Mouse (Mus musculus) heart, embryonic 12.5 days (tissue): Measurements from ENCODE around the gene Igsf21. TPM values are rescaled to one million over a fixed set of nuclear protein-coding genes. Genes with fewer than 3 reads are reported as not detected.
A peak's percentile ranks its signal among the peaks of the same experiment; 100 is the strongest.

Experiments
- ATAC-seq: fragments of 200-750 bp; cut with Nextera tagmentation; 2 replicates; pipeline ENCODE4 v1.8.0; 2017; ENCODE audit warnings: moderate TSS enrichment, moderate library complexity; ENCODE audit not compliant: insufficient number of reproducible peaks, low FRiP score
- H3K27ac ChIP-seq: fragments of 300-500 bp; sonication (generic); 2 replicates; pipeline ENCODE4 v1.5.1; 2016; ENCODE audit warnings: mild to moderate bottlenecking, moderate library complexity; ENCODE audit not compliant: poor library complexity, severe bottlenecking
- H3K27me3 ChIP-seq: fragments of 300-500 bp; sonication (generic); replicated peaks from 2 replicates; pipeline ENCODE4 v1.6.1; 2016; ENCODE audit warnings: mild to moderate bottlenecking, moderate library complexity
- H3K36me3 ChIP-seq: fragments of 300-500 bp; sonication (generic); 2 replicates; pipeline ENCODE4 v1.6.1; 2016; ENCODE audit warnings: mild to moderate bottlenecking, moderate library complexity
- H3K4me1 ChIP-seq: fragments of 300-500 bp; sonication (generic); replicated peaks from 2 replicates; pipeline ENCODE4 v1.6.1; 2016; ENCODE audit warnings: mild to moderate bottlenecking
- H3K4me2 ChIP-seq: fragments of 300-500 bp; sonication (generic); 2 replicates; pipeline ENCODE4 v1.6.1; 2016; ENCODE audit warnings: mild to moderate bottlenecking, moderate library complexity
- H3K4me3 ChIP-seq: fragments of 300-500 bp; sonication (generic); 2 replicates; pipeline ENCODE4 v1.5.1; 2016; ENCODE audit warnings: mild to moderate bottlenecking
- H3K9ac ChIP-seq: fragments of 300-500 bp; sonication (generic); 2 replicates; pipeline ENCODE4 v1.6.1; 2016; ENCODE audit warnings: mild to moderate bottlenecking, moderate library complexity
- H3K9me3 ChIP-seq: fragments of 300-500 bp; sonication (generic); replicated peaks from 2 replicates; pipeline ENCODE4 v1.6.1; 2016; ENCODE audit warnings: mild to moderate bottlenecking, moderate library complexity
- WGBS: fragments of 180-500 bp; shearing (Covaris S2); methylation state at CpG from one replicate; pipeline ENCODE4 v1.1.7; 2016; 5-methylcytosine and 5-hydroxymethylcytosine counted together
- polyA plus RNA-seq: library from polyadenylated mRNA; unstranded; fragments of >200 nt; fragmentation: Nextera tagmentation; extraction: Ambion mirVana; gene quantifications from 2 replicates; pipeline ENCODE4 v1.2.1, GENCODE M21; 2016

Gene Igsf21
- polyA plus RNA-seq = 0.17 TPM in 1 of 2 replicates, not detected in the other

DNA sequence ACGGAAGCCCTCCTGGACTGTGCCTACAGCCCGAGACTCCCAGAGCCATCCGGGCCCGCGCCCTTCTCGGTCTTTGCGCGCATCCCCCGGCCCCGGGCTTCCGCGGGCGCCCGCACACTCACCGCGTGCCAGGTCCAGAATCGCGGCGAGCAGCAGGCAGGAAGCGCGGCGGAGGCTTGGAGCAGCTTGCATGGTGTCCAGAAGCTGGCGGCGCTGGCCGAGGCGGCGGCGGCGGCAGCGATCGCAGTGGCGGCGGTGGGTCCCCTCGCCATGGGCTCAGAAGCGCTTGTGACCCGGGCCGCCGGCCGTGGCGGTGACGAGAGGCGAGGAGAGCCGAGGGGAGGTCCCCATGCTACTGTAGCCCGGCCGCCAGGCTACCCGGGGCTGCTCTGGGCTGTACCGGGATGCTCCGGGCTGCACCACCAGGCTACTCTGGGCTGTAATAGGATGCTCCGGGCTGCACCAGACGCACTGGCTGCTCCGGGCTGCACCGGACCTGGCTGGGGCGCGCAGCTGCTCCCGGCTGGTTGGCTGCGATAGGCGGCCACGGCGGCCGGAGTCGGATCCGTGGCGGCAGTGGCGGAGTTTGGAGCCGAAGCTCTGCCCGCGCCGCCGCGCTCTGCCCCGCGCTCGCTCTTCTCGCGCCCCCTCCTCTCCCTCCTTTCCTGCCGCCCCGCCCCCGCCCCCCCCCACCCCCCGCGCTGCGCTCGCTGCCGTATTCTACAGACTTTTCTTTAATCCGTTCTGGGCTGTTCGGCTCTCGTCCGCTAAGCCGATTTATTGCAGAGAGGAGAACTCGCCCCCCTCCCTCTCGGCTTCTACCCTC is at the start of gene Igsf21:
Gene Igsf21 (minus strand): TSS at position 605 of the 826 bp plus-strand sequence.
- no peak within 1 kb of the TSS for H3K9ac ChIP-seq
- peaks cover 13% of the 10 kb centered on the region for H3K4me1 ChIP-seq
- H3K36me3 ChIP-seq = no peaks in the 10 kb centered on the region
- peak within 1 kb of the TSS; percentile 58 for H3K4me2 ChIP-seq
- WGBS = under 1% methylated on average over 68 of the region's 90 CpGs
- no peaks in the 10 kb centered on the region for H3K9me3 ChIP-seq
- H3K27me3 ChIP-seq = peaks cover 99% of the 10 kb centered on the region
- H3K4me3 ChIP-seq = peak within 1 kb of the TSS; percentile 35
- H3K27ac ChIP-seq = no peak within 1 kb of the TSS
- no peak; the same call in 1 of the 2 replicates for ATAC-seq

DNA sequence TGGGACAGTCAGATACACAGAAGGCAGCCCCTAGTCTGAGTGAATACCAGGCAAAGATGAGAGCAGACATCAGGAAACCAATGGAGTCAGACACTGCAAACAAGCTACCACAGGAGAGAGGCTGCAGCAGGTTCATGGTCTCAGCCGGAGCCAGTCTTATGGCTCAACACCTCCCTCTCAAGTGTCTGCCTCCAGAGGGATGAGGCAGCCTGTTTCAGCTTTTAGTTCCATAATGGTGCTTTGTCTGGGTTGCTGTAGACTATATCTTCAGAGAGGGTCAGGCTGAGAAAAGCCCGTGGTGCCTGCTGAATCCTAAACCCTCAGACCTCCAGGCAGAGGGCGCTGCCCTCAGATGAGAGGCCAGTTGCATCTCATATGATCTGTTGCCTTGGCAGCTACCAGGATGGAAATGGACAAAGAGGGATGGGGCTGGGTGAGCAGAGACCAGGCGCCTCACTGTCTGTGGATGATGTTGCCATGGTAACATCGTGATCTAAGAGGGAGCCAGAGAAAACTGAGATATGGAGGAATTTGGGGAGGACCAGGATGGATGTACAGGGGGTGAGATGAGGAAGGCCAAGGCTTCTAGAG is 39.2 kb upstream of the Igsf21 start:
- Histone ChIP-seq H3K9me3 (peaks cover 20% of the 10 kb centered on the region), H3K4me3 (no peak overlapping the region), H3K4me2 (no peak overlapping the region), H3K27me3 (no peaks in the 10 kb centered on the region), H3K27ac (no peak overlapping the region), H3K36me3 (no peaks in the 10 kb centered on the region), H3K4me1 (no peaks in the 10 kb centered on the region), H3K9ac (no peak overlapping the region)
- WGBS = 66% methylated on average over 5 of the region's 5 CpGs
- no peak for ATAC-seq

DNA sequence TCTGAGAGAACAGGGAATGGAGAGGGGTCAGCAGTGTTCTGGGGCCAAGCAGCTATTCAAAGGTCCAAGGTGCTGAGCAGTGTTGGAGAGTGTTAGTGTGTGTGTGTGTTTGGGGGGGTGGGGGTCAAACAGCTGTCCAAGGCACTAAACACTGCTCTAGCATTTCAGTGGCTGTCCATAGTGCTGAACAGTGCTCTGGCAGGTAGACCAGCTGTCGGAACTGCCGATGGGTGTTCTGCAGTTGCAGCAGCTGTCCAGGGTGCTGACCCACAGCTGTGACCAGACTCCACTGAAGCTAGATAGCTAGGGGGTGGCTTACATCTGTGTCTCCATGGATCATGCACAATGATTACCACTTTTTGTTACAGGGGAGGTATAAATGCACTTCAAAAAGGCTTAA is 36.8 kb upstream of the Igsf21 start:
- 3% methylated on average over 2 of the region's 2 CpGs for WGBS
- no peak for ATAC-seq

DNA sequence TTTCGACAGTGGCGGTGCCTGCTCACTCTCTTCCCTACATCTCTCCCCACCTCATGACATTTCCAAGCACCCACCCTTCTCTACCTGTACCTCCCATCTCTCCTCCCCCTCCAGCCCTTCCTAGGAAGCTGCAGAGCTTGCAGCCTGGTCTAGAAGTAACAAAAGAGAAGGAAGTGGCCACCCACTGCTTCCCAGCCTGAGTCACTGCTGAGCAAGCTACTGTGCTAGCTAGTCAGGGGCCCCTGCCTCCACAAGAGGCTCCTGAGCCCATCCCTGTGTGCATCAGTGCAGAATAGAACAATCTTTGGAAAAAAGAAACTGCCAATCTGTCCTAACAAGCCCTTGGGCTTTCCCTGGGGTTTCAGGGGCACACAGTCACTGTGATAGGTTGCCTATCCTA is 31.7 kb upstream of the Igsf21 start:
- 76% methylated on average over 2 of the region's 2 CpGs for WGBS
- no peak overlapping the region for H3K4me2 ChIP-seq
- H3K36me3 ChIP-seq = no peaks in the 10 kb centered on the region
- no peaks in the 10 kb centered on the region for H3K4me1 ChIP-seq
- no peak overlapping the region for H3K4me3 ChIP-seq
- peaks cover 51% of the 10 kb centered on the region for H3K9me3 ChIP-seq
- no peak overlapping the region for H3K27ac ChIP-seq
- H3K27me3 ChIP-seq = no peaks in the 10 kb centered on the region
- no peak overlapping the region for H3K9ac ChIP-seq
- no peak for ATAC-seq

More for the DNA sequence above, 36.8 kb upstream of the Igsf21 start:
- Histone ChIP-seq H3K9me3 (peaks cover 33% of the 10 kb centered on the region), H3K4me3 (no peak overlapping the region), H3K4me2 (no peak overlapping the region), H3K36me3 (no peaks in the 10 kb centered on the region), H3K27me3 (no peaks in the 10 kb centered on the region), H3K27ac (no peak overlapping the region), H3K4me1 (no peaks in the 10 kb centered on the region), H3K9ac (no peak overlapping the region)

DNA sequence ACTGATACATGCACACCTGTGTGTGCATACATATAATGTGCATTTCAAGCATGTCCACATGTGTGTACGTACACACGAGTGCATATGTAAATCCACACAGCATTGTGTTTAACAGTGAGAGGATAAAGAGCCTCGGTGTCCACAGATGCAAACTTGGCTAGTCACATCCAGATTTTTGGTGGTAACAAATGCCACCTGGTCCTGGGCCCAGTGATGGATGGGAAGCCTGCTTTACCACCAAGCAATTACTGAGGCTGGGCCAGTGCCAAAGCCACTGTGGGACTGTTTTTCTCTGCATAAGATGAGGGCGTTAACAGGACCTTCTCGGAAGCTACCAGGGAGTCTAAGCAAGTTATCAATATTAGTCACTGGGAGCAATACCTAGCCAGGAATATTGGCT is 25.3 kb upstream of the Igsf21 start:
- H3K9me3 ChIP-seq = peaks cover 15% of the 10 kb centered on the region; the same call in 1 of the 2 replicates
- no peak overlapping the region for H3K9ac ChIP-seq
- no peaks in the 10 kb centered on the region for H3K36me3 ChIP-seq
- no peaks in the 10 kb centered on the region for H3K4me1 ChIP-seq
- no peak overlapping the region for H3K4me3 ChIP-seq
- WGBS = 84% methylated on average over 5 of the region's 5 CpGs
- ATAC-seq = no peak
- H3K4me2 ChIP-seq = no peak overlapping the region
- no peaks in the 10 kb centered on the region for H3K27me3 ChIP-seq
- no peak overlapping the region for H3K27ac ChIP-seq

DNA sequence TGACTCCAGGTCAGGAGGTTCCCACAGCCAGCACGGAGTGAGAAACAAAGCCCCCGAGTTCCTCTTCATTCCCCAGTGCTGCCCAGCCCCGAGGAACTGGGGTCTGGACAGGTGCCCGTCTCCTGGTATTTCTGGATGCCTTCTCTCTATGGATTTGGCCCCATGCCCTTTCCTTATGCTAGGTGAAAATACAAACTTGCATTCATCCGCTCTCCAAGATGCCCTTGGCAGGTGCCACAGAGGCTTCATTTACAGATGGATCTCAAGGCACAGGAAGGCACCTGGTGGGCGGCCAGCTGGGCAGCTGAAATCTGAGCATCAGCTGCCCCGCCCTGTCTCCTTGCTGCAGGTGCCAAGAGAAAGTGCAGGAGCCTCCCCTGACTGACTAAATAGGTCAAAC is 23.9 kb upstream of the Igsf21 start:
- Histone ChIP-seq H3K9ac (no peak overlapping the region), H3K4me2 (no peak overlapping the region), H3K4me1 (no peaks in the 10 kb centered on the region), H3K27me3 (no peaks in the 10 kb centered on the region), H3K9me3 (0 out of 2 replicates have a peak, but pooled peaks cover 18% of the 10 kb centered on the region), H3K27ac (no peak overlapping the region), H3K4me3 (no peak overlapping the region), H3K36me3 (no peaks in the 10 kb centered on the region)
- no peak for ATAC-seq
- WGBS = 64% methylated on average over 7 of the region's 7 CpGs

DNA sequence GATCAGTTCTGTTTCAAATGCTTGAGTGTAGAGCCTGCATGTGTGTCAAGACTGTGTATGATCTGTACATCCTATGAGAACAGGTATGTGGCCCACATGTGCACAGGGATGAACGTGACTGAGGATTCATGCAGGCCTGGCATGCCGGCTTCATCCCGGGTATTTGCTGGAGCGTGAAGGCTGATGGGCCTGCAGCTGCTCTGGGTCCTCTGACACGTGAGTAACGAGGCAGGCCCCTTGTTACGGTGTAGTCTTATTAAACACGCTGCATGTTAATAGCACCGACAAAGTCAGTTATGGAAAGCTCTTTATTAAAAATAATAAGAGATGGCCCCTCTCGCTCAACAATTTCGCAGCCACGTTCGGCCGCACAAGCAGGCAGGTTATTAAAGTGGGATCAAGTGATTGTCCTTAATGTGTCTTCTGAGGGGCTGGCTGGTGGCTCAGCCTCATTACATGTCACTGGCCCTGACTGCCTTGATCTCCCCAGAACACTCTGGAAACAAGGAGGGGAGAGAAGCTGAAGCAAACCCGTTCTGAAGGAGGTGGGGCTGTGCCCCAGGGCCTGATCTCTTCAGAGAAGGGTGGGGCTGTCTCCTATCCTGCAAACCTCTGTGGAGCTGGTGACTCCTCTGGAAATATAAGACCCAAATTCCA is 22.7 kb upstream of the Igsf21 start:
- no peak for ATAC-seq
- H3K9me3 ChIP-seq = 0 out of 2 replicates have a peak, but pooled peaks cover 18% of the 10 kb centered on the region
- no peak overlapping the region for H3K9ac ChIP-seq
- H3K4me2 ChIP-seq = no peak overlapping the region
- no peaks in the 10 kb centered on the region for H3K4me1 ChIP-seq
- H3K4me3 ChIP-seq = no peak overlapping the region
- H3K36me3 ChIP-seq = no peaks in the 10 kb centered on the region
- H3K27ac ChIP-seq = no peak overlapping the region
- peaks cover 6% of the 10 kb centered on the region; the same call in 1 of the 2 replicates for H3K27me3 ChIP-seq
- WGBS = 87% methylated on average over 15 of the region's 15 CpGs

DNA sequence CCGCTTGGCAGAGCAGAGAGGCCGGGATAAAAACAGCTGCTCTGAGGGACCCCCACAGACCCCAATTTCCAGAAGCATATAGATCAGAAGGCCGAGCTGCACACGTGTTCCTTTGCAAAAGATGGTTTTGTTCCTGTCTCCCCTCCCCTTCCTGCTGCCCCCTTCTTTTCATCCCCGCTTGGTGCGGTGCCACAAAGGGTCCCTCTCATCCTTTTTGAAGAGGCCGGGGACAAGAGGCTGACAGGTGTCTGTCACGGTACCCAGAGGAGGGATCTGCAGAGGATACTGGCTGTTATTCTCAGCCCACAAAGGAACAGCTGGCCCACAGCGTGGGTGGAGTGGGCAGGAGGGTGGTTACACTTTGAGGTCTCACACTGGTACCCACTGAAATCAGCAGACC is 21.3 kb upstream of the Igsf21 start:
- WGBS = 69% methylated on average over 9 of the region's 9 CpGs
- Histone ChIP-seq H3K9me3 (0 out of 2 replicates have a peak, but pooled peaks cover 11% of the 10 kb centered on the region), H3K4me1 (no peaks in the 10 kb centered on the region), H3K27me3 (peaks cover 9% of the 10 kb centered on the region; the same call in 1 of the 2 replicates), H3K4me2 (no peak overlapping the region), H3K9ac (no peak overlapping the region), H3K4me3 (no peak overlapping the region), H3K27ac (no peak overlapping the region), H3K36me3 (no peaks in the 10 kb centered on the region)
- no peak for ATAC-seq

DNA sequence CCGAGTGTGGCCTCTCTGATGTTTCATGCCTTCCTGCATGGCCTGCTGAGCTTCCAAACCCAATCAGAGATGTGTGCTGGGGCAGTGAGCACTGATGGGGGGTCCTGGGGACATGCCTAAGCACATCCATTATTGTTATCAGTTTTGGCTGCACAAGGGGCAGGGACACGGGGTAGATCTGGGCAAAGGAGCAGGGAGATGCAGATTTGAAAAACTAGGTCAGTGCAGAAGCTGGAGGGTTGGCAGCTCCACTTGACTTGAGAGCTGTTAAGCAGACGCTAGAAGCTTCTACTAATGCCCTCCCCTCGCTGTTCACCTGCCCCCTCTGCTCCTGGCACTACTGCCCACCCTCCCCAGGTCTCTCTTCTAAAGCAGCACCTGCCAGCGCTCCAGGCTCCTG is 20.5 kb upstream of the Igsf21 start:
- Histone ChIP-seq H3K27ac (no peak overlapping the region), H3K36me3 (no peaks in the 10 kb centered on the region)
- 61% methylated on average over 5 of the region's 5 CpGs for WGBS

DNA sequence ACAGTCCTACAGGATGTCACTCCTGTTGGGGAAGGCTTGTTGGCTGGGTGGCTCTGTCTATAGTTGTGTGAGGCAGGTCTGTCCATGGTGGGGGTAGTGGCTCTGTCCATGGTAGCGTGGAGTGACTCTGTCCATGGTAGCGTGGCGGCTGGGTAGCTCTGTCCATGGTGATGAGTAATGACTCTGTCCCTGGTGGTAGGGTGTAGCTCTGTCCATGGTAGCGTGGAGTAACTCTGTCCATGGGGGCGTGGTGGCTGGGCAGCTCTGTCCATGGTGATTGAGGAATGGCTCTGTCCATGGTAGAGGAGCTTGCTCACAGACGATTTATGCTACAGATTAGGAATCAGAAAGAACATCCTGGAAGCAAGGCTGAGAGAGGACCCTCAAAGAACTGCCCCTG is 12.4 kb upstream of the Igsf21 start:
- no peak overlapping the region for H3K4me3 ChIP-seq
- WGBS = 9% methylated on average over 6 of the region's 6 CpGs
- H3K4me1 ChIP-seq = no peaks in the 10 kb centered on the region
- H3K27ac ChIP-seq = no peak overlapping the region
- no peaks in the 10 kb centered on the region for H3K36me3 ChIP-seq
- ATAC-seq = peak; percentile 82
- H3K9ac ChIP-seq = no peak overlapping the region
- peaks cover 13% of the 10 kb centered on the region; the same call in 1 of the 2 replicates for H3K27me3 ChIP-seq
- no peaks in the 10 kb centered on the region for H3K9me3 ChIP-seq
- no peak overlapping the region for H3K4me2 ChIP-seq

More for the DNA sequence above, 20.5 kb upstream of the Igsf21 start:
- Histone ChIP-seq H3K9me3 (0 out of 2 replicates have a peak, but pooled peaks cover 11% of the 10 kb centered on the region), H3K9ac (no peak overlapping the region), H3K4me3 (no peak overlapping the region), H3K27me3 (peaks cover 13% of the 10 kb centered on the region; the same call in 1 of the 2 replicates), H3K4me1 (no peaks in the 10 kb centered on the region), H3K4me2 (no peak overlapping the region)
- no peak for ATAC-seq

DNA sequence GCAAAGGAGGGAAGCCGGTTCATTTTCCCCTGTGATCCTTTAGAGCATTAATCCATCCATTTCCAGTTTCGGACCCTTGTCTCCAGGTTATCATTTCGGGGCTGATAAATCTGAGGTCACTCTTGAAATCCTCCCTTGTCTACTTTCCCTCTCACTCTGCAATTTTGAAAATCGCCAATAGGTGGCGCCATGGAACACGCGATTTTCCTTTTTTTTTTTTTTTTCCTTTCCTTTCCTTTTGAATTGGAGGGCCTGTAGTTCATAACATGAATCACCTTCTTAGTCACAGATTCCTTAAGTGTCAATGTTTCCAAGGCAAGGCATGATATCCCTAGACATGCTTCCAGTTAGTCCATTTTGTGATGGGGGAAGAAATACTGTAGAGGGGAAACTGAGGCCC is 5.8 kb upstream of the Igsf21 start:
- Histone ChIP-seq H3K9me3 (no peaks in the 10 kb centered on the region), H3K4me1 (no peaks in the 10 kb centered on the region), H3K27me3 (peaks cover 63% of the 10 kb centered on the region), H3K36me3 (no peaks in the 10 kb centered on the region), H3K4me2 (no peak overlapping the region), H3K9ac (no peak overlapping the region), H3K4me3 (no peak overlapping the region), H3K27ac (no peak overlapping the region)
- 13% methylated on average over 7 of the region's 7 CpGs for WGBS
- ATAC-seq = no peak
